Mouse (Mus musculus) heart, embryonic 14.5 days (tissue): ENCODE measurements around the gene Mpp6. TPM values are rescaled to one million over a fixed set of nuclear protein-coding genes. Genes with fewer than 3 reads are reported as not detected.

Experiments used
- ATAC-seq: fragments of 200-750 bp; cut with Nextera tagmentation; 2 replicates; pipeline ENCODE4 v1.8.0; 2017; ENCODE audit warnings: low read depth, moderate TSS enrichment; ENCODE audit not compliant: insufficient number of reproducible peaks, insufficient read depth, low FRiP score
- H3K27ac ChIP-seq, 2 experiments: fragments of 200-500 bp in 1 of 2; fragments of 300-500 bp in 1 of 2; sonication (generic) in 1 of 2; replicated peaks in 1 of 2; 2 replicates each; pipeline ENCODE4 v1.5.1; 2012 to 2014; ENCODE audit warnings: low read depth in 2 of 2, low read length in 2 of 2, control low read depth in 1 of 2, mild to moderate bottlenecking in 1 of 2, mixed read lengths in 1 of 2; ENCODE audit not compliant: control insufficient read depth in 1 of 2, insufficient read depth in 1 of 2
- H3K27me3 ChIP-seq: fragments of 300-500 bp; sonication (generic); 2 replicates; pipeline ENCODE4 v1.6.1; 2014; ENCODE audit warnings: mild to moderate bottlenecking, low read length, control low read depth; ENCODE audit not compliant: control insufficient read depth, insufficient read depth
- H3K36me3 ChIP-seq: fragments of 300-500 bp; sonication (generic); 2 replicates; pipeline ENCODE4 v1.6.1; 2014; ENCODE audit warnings: mild to moderate bottlenecking, control low read depth, low read length, mixed read lengths; ENCODE audit not compliant: control insufficient read depth, insufficient read depth
- H3K4me1 ChIP-seq, 2 experiments: fragments of 200-500 bp in 1 of 2; fragments of 300-500 bp in 1 of 2; sonication (generic) in 1 of 2; 2 replicates each; pipeline ENCODE4 v1.6.1; 2012 to 2014; ENCODE audit warnings: low read length in 2 of 2, control low read depth in 1 of 2, mixed read lengths in 1 of 2; ENCODE audit not compliant: control insufficient read depth in 2 of 2, insufficient read depth in 2 of 2
- H3K4me2 ChIP-seq: fragments of 300-500 bp; sonication (generic); 2 replicates; pipeline ENCODE4 v1.6.1; 2014; ENCODE audit warnings: mild to moderate bottlenecking, low read length
- H3K4me3 ChIP-seq, 2 experiments: fragments of 200-500 bp in 1 of 2; fragments of 300-500 bp in 1 of 2; sonication (generic) in 1 of 2; 2 replicates each; pipeline ENCODE4 v1.5.1; 2012 to 2014; ENCODE audit warnings: low read length in 2 of 2, mild to moderate bottlenecking in 2 of 2, control low read depth in 1 of 2, low read depth in 1 of 2, moderate library complexity in 1 of 2; ENCODE audit not compliant: control insufficient read depth in 1 of 2, insufficient read depth in 1 of 2
- H3K9ac ChIP-seq: fragments of 300-500 bp; sonication (generic); 2 replicates; pipeline ENCODE4 v1.6.1; 2014; ENCODE audit warnings: mild to moderate bottlenecking, low read length
- H3K9me3 ChIP-seq: fragments of 300-500 bp; sonication (generic); 2 replicates; pipeline ENCODE4 v1.6.1; 2016; ENCODE audit warnings: low read length, control low read depth; ENCODE audit not compliant: control insufficient read depth
- WGBS: fragments of 180-500 bp; shearing (Covaris S2); extraction: QIAGEN DNeasy Blood & Tissue Kit; methylation state at CpG from one replicate; pipeline ENCODE4 v1.1.7; 2014; 5-methylcytosine and 5-hydroxymethylcytosine counted together
- polyA plus RNA-seq: library from polyadenylated mRNA; unstranded; fragments of >200 nt; fragmentation: Nextera tagmentation; extraction: Ambion mirVana; gene quantifications from 2 replicates; pipeline ENCODE4 v1.2.1, GENCODE M21; 2014

The Mpp6 gene
- polyA plus RNA-seq, 1 experiment from 2014 or later, result 77.8 TPM

DNA sequence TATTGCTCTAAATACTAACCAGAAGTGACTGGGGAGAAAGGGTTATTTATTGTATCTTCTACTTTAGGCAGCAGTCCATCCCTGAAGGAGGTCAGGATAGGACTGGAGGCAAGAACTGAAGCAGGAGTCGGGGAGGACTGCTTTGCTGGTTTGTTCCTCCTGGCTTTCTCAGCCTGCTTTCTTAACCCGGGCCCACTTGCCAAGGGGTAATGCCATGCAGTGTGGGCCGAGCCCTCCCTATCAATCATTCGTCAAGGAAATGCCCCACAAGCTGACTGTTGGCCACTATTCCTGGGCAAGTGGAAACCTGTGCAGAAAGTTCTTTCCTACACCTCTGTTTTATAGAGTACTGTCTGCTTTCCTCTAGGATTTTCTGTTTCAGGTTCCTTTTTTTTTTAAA, 39.3 kb downstream of the Mpp6 start:
- Histone ChIP-seq H3K4me2 (no peak overlapping the region), H3K9ac (no peak overlapping the region), H3K4me3 (no peak overlapping the region), H3K9me3 (no peaks in the 10 kb centered on the region), H3K27ac (no peak overlapping the region), H3K36me3 (peaks cover 9% of the 10 kb centered on the region; the same call in 1 of the 2 replicates), H3K27me3 (no peaks in the 10 kb centered on the region), H3K4me1 (0 out of 4 replicates have a peak, but pooled peaks cover 0 to 2% of the 10 kb centered on the region in 2 experiments)
- 91% methylated on average over 4 of the region's 4 CpGs for WGBS
- no peak for ATAC-seq

DNA sequence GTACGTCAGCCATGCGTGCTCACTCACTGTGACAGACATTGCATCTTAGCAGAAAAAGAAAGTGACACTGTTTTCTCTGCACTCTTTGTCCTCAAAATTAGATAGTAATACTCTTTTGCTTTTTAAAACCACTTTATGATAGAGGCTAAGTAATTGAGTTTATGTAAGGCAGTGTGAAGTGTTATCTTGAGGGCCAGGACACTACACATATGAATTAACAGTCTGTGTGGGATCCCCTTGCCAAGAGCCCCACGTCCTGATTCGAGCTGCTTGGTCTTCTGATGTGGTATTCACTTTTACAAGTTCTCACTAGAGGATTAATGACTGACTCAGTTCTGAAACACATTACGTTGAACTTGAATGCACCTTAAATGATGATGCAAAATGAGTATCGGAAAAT, 49.8 kb downstream of the Mpp6 start:
- Histone ChIP-seq H3K27ac (no peak overlapping the region), H3K4me2 (no peak overlapping the region), H3K9me3 (no peaks in the 10 kb centered on the region), H3K27me3 (no peaks in the 10 kb centered on the region), H3K9ac (no peak overlapping the region), H3K4me3 (no peak overlapping the region), H3K36me3 (peaks cover 14% of the 10 kb centered on the region), H3K4me1 (peaks cover 4 to 8% of the 10 kb centered on the region in 2 experiments)
- WGBS, result 83% methylated on average over 6 of the region's 6 CpGs
- ATAC-seq, result no peak

DNA sequence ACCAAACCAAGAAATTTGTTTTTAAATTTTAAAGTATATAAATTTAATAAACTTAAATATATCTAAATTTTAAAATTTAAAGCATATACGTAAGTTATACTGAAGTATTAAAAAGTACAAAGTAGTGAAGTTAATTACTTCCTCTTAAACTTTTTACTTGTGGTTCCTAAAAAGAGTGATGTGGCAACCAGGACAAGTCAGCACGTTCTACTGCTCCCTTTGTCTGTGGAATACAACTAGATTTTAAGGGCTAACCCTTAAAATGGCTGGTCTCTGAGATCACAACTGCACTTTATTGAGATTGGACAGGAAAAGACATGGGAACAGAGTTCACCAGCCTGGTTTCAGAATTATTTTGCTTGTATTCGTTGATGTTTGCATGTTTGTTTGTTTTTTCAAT, 53.0 kb downstream of the Mpp6 start:
- H3K9ac ChIP-seq, result no peak overlapping the region
- no peak overlapping the region for H3K4me2 ChIP-seq
- WGBS, result 86% methylated on average over 3 of the region's 3 CpGs
- no peak overlapping the region for H3K4me3 ChIP-seq
- no peaks in the 10 kb centered on the region for H3K9me3 ChIP-seq
- H3K36me3 ChIP-seq, result peaks cover 14% of the 10 kb centered on the region
- H3K27ac ChIP-seq, result no peak overlapping the region
- peaks cover 2 to 8% of the 10 kb centered on the region in 2 experiments for H3K4me1 ChIP-seq
- H3K27me3 ChIP-seq, result no peaks in the 10 kb centered on the region
- ATAC-seq, result no peak

DNA sequence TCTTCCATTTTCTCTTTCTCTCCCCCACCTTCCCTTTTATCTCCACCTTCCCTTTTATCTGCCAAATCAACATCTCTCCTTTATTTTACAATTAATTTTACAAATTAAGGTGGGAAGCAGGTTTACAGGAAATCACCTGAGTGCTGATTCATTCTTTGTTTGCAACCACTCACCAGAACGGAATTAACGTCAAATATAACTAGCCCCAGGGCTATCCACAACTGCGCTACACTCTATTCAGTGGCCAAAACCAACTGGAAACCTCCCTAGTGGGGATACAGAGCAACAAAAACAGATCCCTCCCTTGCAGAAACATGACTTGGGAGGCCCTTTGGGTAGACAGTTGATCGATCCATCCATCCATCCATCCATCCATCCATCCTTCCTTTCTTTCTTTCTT, 58.8 kb downstream of the Mpp6 start:
- H3K4me1 ChIP-seq, result no peaks in the 10 kb centered on the region
- H3K9me3 ChIP-seq, result 0 out of 2 replicates have a peak, but pooled peaks cover 2% of the 10 kb centered on the region
- 0 out of 2 replicates have a peak, but pooled peaks cover 7% of the 10 kb centered on the region for H3K36me3 ChIP-seq
- H3K27me3 ChIP-seq, result no peaks in the 10 kb centered on the region
- no peak overlapping the region for H3K27ac ChIP-seq
- ATAC-seq, result no peak
- H3K4me2 ChIP-seq, result no peak overlapping the region
- no peak overlapping the region for H3K4me3 ChIP-seq
- 95% methylated on average over 4 of the region's 4 CpGs for WGBS
- no peak overlapping the region for H3K9ac ChIP-seq

DNA sequence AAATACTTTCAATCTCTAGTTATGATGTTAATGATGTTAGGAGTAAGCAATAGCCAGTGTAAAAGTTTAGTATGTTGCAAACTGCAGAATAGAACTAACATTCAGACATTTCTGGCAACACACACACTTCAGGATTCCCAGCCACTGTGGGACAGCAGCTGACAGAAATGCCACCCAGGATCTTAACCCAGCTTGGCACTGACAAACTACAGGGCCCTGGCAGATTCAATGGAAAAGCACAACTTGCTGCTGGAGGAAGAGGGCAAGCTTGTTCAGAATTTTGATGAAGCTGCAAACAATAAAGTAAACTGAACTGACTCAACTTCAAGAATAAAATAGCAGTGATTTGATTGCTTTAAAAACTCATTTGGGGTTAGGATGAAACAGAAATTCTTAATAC, 59.7 kb downstream of the Mpp6 start:
- H3K9me3 ChIP-seq, result 0 out of 2 replicates have a peak, but pooled peaks cover 2% of the 10 kb centered on the region
- no peak for ATAC-seq
- no peaks in the 10 kb centered on the region for H3K4me1 ChIP-seq

DNA sequence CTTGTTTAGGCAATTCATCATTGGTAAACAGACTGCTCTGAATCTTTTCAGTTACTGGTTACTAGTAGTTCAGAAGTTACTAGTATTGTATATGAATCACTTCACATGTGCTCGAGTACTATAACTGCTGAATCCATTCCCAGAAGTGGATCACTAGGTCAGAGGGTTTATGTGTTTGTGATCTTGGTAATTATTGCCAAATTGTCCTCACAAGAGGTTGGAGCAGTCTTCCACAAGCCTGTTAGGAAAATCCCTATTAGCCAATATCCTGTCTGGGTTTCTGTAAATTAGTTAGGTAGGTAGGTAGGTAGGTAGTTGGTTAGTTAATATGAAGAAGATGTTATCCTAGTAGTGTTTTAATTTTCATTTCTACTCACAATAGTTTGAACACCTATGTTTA, 65.7 kb downstream of the Mpp6 start:
- no peak overlapping the region for H3K9ac ChIP-seq
- no peaks in the 10 kb centered on the region for H3K4me1 ChIP-seq
- ATAC-seq, result no peak
- H3K4me2 ChIP-seq, result no peak overlapping the region
- H3K27me3 ChIP-seq, result no peaks in the 10 kb centered on the region
- H3K9me3 ChIP-seq, result 0 out of 2 replicates have a peak, but pooled peaks cover 2% of the 10 kb centered on the region
- no peak overlapping the region for H3K27ac ChIP-seq
- no peak overlapping the region for H3K4me3 ChIP-seq
- WGBS, result 87% methylated on average over 1 of the region's 1 CpGs
- H3K36me3 ChIP-seq, result peaks cover 9% of the 10 kb centered on the region; the same call in 1 of the 2 replicates

More for the DNA sequence above, 59.7 kb downstream of the Mpp6 start:
- Histone ChIP-seq H3K27ac (no peak overlapping the region), H3K27me3 (no peaks in the 10 kb centered on the region), H3K36me3 (0 out of 2 replicates have a peak, but pooled peaks cover 7% of the 10 kb centered on the region), H3K4me3 (no peak overlapping the region), H3K9ac (no peak overlapping the region), H3K4me2 (no peak overlapping the region)

DNA sequence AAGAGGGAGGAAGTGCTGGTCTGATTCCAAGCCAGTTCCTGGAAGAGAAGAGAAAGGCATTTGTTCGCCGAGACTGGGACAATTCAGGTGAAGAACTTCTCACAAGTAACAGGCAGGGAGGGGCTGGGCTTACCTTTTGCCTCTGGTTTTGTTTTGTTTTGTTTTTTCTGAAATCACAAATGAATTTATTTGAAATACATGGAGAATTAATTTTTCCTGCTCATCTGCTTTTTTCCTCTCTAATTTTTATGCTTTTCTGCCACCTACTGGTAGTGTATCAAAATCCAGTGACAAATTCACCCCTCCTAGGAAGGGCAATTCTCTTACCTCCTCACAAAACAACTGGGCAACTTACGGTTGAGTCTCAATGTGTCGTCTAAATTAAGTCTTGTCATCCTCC, 70.1 kb downstream of the Mpp6 start:
- peak overlapping the region; percentile 28 for H3K4me2 ChIP-seq

DNA sequence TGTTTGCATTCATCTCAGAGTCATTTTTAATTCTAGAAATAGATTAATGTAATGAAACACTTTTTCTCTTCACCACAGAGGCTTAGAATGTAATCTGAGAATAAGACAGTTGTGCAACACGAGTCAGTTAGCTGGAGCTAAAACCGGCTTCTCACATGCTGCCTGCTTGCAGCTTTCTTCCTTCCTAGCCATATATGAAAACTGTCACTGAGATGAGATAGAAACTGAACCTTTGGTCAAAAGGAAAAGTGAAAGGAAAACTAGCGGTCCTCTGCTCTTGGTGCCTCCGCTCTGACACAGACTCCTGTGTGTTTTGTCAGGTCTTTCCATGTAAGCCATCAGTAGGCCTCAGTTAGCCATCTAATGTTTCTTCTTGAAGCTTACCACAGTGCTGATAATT, 77.9 kb downstream of the Mpp6 start:
- ATAC-seq, result no peak
- Histone ChIP-seq H3K27me3 (no peaks in the 10 kb centered on the region), H3K4me1 (peaks cover 0 to 24% of the 10 kb centered on the region in 2 experiments; a peak in 3 of 4 replicates), H3K9me3 (no peaks in the 10 kb centered on the region), H3K4me2 (peak overlapping the region; percentile 55), H3K27ac (peak overlapping the region; percentile 74 to 77), H3K4me3 (no peak overlapping the region), H3K9ac (no peak overlapping the region; the same call in 1 of the 2 replicates), H3K36me3 (peaks cover 37% of the 10 kb centered on the region)
- WGBS, result 46% methylated on average over 4 of the region's 4 CpGs

More for the DNA sequence above, 70.1 kb downstream of the Mpp6 start:
- Histone ChIP-seq H3K9ac (no peak overlapping the region), H3K27ac (no peak overlapping the region), H3K27me3 (no peaks in the 10 kb centered on the region), H3K36me3 (peaks cover 37% of the 10 kb centered on the region), H3K4me1 (no peaks in the 10 kb centered on the region), H3K9me3 (no peaks in the 10 kb centered on the region), H3K4me3 (no peak overlapping the region)
- ATAC-seq, result no peak
- 59% methylated on average over 4 of the region's 4 CpGs for WGBS
